Mouse (Mus musculus) adrenal gland, adult 18-20 months (tissue): ENCODE data around the gene Mrpl12. TPM values are rescaled to one million over a fixed set of nuclear protein-coding genes. Genes with fewer than 3 reads are reported as not detected.

Source experiments
- DNase-seq, 2 experiments: peaks; one replicate each; pipeline ENCODE4 v3.0.0; 2021 to 2022; ENCODE audit warnings: low spot score in 2 of 2
- total RNA-seq, 2 experiments: library from RNA; stranded (reverse); gene quantifications; 1 replicate in 1 of 2; 2 replicates in 1 of 2; pipeline ENCODE4 v1.2.3; 2021

Gene Mrpl12
- total RNA-seq, 2 experiments from 2014 or later = 104 to 140 TPM

DNA sequence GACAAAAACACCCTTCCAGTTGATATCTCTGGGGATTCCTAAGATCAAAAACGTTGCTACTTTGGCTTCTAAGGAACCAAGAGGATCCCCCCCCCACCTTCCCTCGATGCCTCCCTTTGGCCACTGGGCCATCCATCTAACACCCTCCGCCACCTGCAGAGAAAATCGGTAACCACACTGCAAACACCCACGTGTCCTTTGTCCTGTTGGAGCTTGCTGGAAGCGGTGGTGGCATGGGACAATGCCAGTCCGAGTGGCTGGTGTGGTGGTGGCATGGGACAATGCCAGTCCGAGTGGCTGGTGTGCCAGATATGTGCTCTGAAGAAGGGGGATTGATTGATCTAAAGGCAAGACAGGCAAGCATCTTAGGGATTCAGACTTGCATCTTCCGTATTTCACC is 47.2 kb downstream of the Mrpl12 start:
- no peak for DNase-seq

DNA sequence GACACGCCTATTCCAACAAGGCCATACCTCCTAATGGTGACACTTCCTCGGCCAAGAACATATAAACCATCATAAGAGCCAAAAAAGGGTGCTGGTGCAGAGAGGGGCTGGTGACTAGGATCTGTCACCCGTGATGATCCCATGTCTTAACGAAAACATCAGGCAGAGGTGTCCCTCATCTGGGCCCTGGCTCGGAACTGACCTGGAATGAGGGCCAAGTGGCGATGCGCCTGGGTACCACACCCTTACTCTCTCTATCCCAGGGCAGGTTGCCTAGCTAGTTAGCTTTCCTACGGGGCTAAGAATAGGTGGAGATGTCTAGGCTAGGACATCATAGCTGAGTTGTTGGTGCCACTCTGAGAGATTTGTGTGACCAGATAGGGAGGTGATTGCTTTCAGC is 49.7 kb downstream of the Mrpl12 start:
- DNase-seq = no peak

DNA sequence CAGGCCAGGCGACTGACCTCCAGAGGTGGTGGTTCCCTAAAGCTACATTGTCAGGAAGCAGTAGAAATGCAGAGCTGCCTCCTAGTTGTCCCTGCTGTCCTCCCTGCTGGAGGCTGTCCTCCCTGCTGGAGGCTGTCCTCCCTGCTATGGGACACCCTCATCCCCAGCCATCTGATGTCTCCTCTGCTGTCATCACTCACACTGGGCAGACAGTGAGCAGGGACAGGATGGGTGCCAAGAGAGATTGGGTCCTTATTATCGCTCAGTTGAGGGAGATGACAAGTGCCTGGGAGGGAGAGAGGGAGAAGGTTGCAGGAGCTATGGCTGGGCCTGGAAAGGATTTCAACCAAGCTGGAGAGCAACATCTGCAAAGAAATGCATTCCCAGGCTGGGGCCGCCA is 50.7 kb downstream of the Mrpl12 start:
- no peak for DNase-seq

DNA sequence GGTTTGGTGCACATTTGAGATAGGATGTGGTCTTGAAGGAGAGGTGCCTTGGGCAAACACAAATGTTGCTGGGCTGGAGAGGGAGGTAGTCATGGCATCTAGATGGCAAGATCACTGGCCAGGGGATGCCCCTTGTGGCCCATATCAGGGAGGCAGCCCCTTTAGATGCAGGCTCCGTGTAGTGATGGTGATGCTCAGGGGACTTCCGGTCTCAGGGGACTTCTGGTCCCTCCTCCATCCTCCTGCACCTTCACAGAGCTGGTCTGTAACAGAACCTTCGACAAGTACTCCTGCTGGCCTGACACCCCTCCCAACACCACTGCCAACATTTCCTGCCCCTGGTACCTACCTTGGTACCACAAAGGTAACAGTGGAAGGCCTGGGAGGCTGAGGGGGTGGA is 51.4 kb downstream of the Mrpl12 start:
- no peak for DNase-seq

DNA sequence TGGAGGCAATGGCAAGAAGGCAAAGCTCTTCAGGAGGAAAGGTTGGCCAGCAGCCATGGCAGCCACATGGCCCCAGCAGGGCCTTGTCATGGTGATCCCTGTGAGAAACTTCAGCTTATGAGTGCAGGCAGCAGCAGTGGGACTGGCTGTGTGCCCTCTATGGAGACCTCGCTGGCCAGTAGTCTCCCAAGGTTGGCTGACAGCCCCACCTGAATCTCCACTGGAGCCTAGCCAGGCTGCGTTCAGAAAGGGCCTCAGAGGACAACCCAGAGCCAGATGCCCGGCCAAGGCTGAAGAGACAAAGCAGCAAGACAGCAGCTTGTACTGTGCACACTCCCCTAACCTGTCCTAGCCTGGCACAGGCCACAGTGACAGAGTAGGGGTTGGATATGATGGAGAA is 54.1 kb downstream of the Mrpl12 start:
- no peak for DNase-seq

Other genes starting within 250 kb of the Mrpl12 start
- 1,000 to 10,000 TPM in 1 of 2 experiments, 100 to 1,000 TPM in 1; 972 to 2,157 TPM for gene Actg1, start 136.1 kb upstream of the Mrpl12 start, total RNA-seq
- gene Fscn2, start 123.1 kb upstream of the Mrpl12 start, total RNA-seq = under 1 TPM in 1 of 2 experiments, not detected in 1; 0.33 TPM
- gene Faap100, start 105.8 kb upstream of the Mrpl12 start, total RNA-seq = 10 to 100 TPM; 15.1 to 19.7 TPM
- 10 to 100 TPM; 85.2 to 95.8 TPM for gene Nploc4, start 46.9 kb upstream of the Mrpl12 start, total RNA-seq
- gene Tspan10, start 42.0 kb upstream of the Mrpl12 start, total RNA-seq = 1 to 10 TPM in 1 of 2 experiments, not detected in 1; 4.5 TPM
- under 1 TPM in 1 of 2 experiments, not detected in 1; 0.27 TPM for gene Pde6g, start 31.1 kb upstream of the Mrpl12 start, total RNA-seq
- 10 to 100 TPM; 19.8 to 30.4 TPM for gene Oxld1, start 26.5 kb upstream of the Mrpl12 start, total RNA-seq
- gene Ccdc137, start 26.5 kb upstream of the Mrpl12 start, total RNA-seq = 10 to 100 TPM; 36.0 to 37.3 TPM
- 10 to 100 TPM; 21.5 to 22.3 TPM for gene Arl16, start 17.0 kb upstream of the Mrpl12 start, total RNA-seq
- gene Slc25a10, start 7.2 kb downstream of the Mrpl12 start, total RNA-seq = 100 to 1,000 TPM in 1 of 2 experiments, 10 to 100 TPM in 1; 97.2 to 106 TPM
- gene Gcgr, start 46.1 kb downstream of the Mrpl12 start, total RNA-seq = 1 to 10 TPM in 1 of 2 experiments, under 1 TPM in 1; 0.96 to 3.0 TPM
- 10 to 100 TPM; 46.6 to 57.8 TPM for gene Mcrip1, start 65.1 kb downstream of the Mrpl12 start, total RNA-seq
- gene Ppp1r27, start 66.5 kb downstream of the Mrpl12 start, total RNA-seq = 1 to 10 TPM in 1 of 2 experiments, under 1 TPM in 1; 0.42 to 1.1 TPM
- gene P4hb, start 88.6 kb downstream of the Mrpl12 start, total RNA-seq = 100 to 1,000 TPM; 440 to 468 TPM
- gene Arhgdia, start 97.0 kb downstream of the Mrpl12 start, total RNA-seq = 100 to 1,000 TPM; 326 to 340 TPM
- 10 to 100 TPM; 80.7 to 92.4 TPM for gene Alyref, start 113.8 kb downstream of the Mrpl12 start, total RNA-seq
- gene Anapc11, start 113.8 kb downstream of the Mrpl12 start, total RNA-seq = 10 to 100 TPM; 75.5 to 95.4 TPM
- gene Npb, start 123.9 kb downstream of the Mrpl12 start, total RNA-seq = 1 to 10 TPM in 1 of 2 experiments, not detected in 1; 1.2 TPM
- gene Pcyt2, start 133.3 kb downstream of the Mrpl12 start, total RNA-seq = 100 to 1,000 TPM; 300 to 301 TPM
- 10 to 100 TPM; 34.3 to 70.6 TPM for gene Sirt7, start 140.6 kb downstream of the Mrpl12 start, total RNA-seq
- 10 to 100 TPM; 56.3 to 69.3 TPM for gene Mafg, start 149.0 kb downstream of the Mrpl12 start, total RNA-seq
- 1 to 10 TPM; 1.4 to 2.1 TPM for gene Pycr1, start 159.2 kb downstream of the Mrpl12 start, total RNA-seq
- gene Myadml2, start 163.5 kb downstream of the Mrpl12 start, total RNA-seq = under 1 TPM in 1 of 2 experiments, not detected in 1; 0.99 TPM
- 1 to 10 TPM; 2.8 to 6.6 TPM for gene Notum, start 176.6 kb downstream of the Mrpl12 start, total RNA-seq
- gene Aspscr1, start 188.4 kb downstream of the Mrpl12 start, total RNA-seq = 10 to 100 TPM; 62.6 to 77.7 TPM
- 10 to 100 TPM; 46.3 to 52.8 TPM for gene Cenpx, start 229.1 kb downstream of the Mrpl12 start, total RNA-seq
- 10 to 100 TPM; 24.6 to 30.3 TPM for gene Lrrc45, start 229.3 kb downstream of the Mrpl12 start, total RNA-seq
- gene Rac3, start 236.9 kb downstream of the Mrpl12 start, total RNA-seq = 10 to 100 TPM in 1 of 2 experiments, 1 to 10 TPM in 1; 6.6 to 15.5 TPM
- gene Dcxr, start 242.7 kb downstream of the Mrpl12 start, total RNA-seq = 100 to 1,000 TPM in 1 of 2 experiments, 10 to 100 TPM in 1; 27.6 to 104 TPM
- 10 to 100 TPM in 1 of 2 experiments, 1 to 10 TPM in 1; 6.4 to 14.9 TPM for gene Cbr2, start 247.5 kb downstream of the Mrpl12 start, total RNA-seq